Mouse (Mus musculus): ENCODE results near the gene Polr3c. TPM values are rescaled to one million over a fixed set of nuclear protein-coding genes. Genes with fewer than 3 reads are reported as not detected.
A peak's percentile ranks its signal among the peaks of the same experiment; 100 is the strongest.
"Not testable (repeated sequence)": the region's sequence is repeated elsewhere in the genome, so short reads cannot be mapped to it uniquely, and the experiment has no call there.

Gene Polr3c
- polyA plus RNA-seq, 1 experiment from 2014 or later = 52.7 TPM

GRCm38 (mm10) chr3:96706217-96706616 lies 21.2 kb downstream of the Polr3c start:
- H3K27me3 ChIP-seq (ENCODE audit: poor library complexity, severe bottlenecking) = peaks cover 16% of the 10 kb centered on the region
- WGBS = 93% methylated on average over 11 of the region's 11 CpGs
- no peak overlapping the region for H3K27ac ChIP-seq
- no peak for DNase-seq (ENCODE audit: extremely low spot score, low spot score)
- H3K9me3 ChIP-seq = no peaks in the 10 kb centered on the region
- H3K36me3 ChIP-seq (replicated peaks) = peaks cover 67% of the 10 kb centered on the region
- peaks cover 12% of the 10 kb centered on the region for H3K4me1 ChIP-seq
- H3K4me3 ChIP-seq = no peak overlapping the region

GRCm38 (mm10) chr3:96704778-96705177 lies 22.6 kb downstream of the Polr3c start:
- Histone ChIP-seq H3K9me3 (no peaks in the 10 kb centered on the region), H3K27me3 (ENCODE audit: poor library complexity, severe bottlenecking) (peaks cover 16% of the 10 kb centered on the region), H3K36me3 (replicated peaks) (peaks cover 67% of the 10 kb centered on the region), H3K27ac (no peak overlapping the region), H3K4me1 (peaks cover 18% of the 10 kb centered on the region), H3K4me3 (no peak overlapping the region)
- DNase-seq (ENCODE audit: extremely low spot score, low spot score) = no peak
- 75% methylated on average over 11 of the region's 11 CpGs for WGBS

GRCm38 (mm10) chr3:96701003-96701402 lies 26.4 kb downstream of the Polr3c start:
- H3K36me3 ChIP-seq (replicated peaks) = peaks cover 66% of the 10 kb centered on the region
- H3K4me3 ChIP-seq = no peak overlapping the region
- 94% methylated on average over 4 of the region's 4 CpGs for WGBS
- no peaks in the 10 kb centered on the region for H3K9me3 ChIP-seq
- DNase-seq (ENCODE audit: extremely low spot score, low spot score) = no peak
- H3K27me3 ChIP-seq (ENCODE audit: poor library complexity, severe bottlenecking) = no peaks in the 10 kb centered on the region
- no peak overlapping the region for H3K27ac ChIP-seq
- H3K4me1 ChIP-seq = peaks cover 39% of the 10 kb centered on the region

- peaks cover 46% of the 10 kb centered on the region for H3K4me1 ChIP-seq
- H3K9me3 ChIP-seq = no peaks in the 10 kb centered on the region
- no peak overlapping the region for H3K4me3 ChIP-seq
- H3K27ac ChIP-seq = no peak overlapping the region
- peaks cover 60% of the 10 kb centered on the region for H3K36me3 ChIP-seq (replicated peaks)
- no peaks in the 10 kb centered on the region for H3K27me3 ChIP-seq (ENCODE audit: poor library complexity, severe bottlenecking)
- DNase-seq (ENCODE audit: extremely low spot score, low spot score) = no peak
- WGBS = 56% methylated on average over 7 of the region's 7 CpGs
These were observed 27.1 kb downstream of the Polr3c start for GRCm38 (mm10) chr3:96700376-96700775.

GRCm38 (mm10) chr3:96698993-96699690 lies 28.3 kb downstream of the Polr3c start:
- DNase-seq (ENCODE audit: extremely low spot score, low spot score) = no peak
- Histone ChIP-seq H3K27me3 (ENCODE audit: poor library complexity, severe bottlenecking) (no peaks in the 10 kb centered on the region), H3K4me1 (peaks cover 47% of the 10 kb centered on the region), H3K4me3 (no peak overlapping the region), H3K9me3 (no peaks in the 10 kb centered on the region), H3K27ac (no peak overlapping the region), H3K36me3 (replicated peaks) (peaks cover 47% of the 10 kb centered on the region)
- 54% methylated on average over 19 of the region's 19 CpGs for WGBS

- Histone ChIP-seq H3K9me3 (no peaks in the 10 kb centered on the region), H3K27me3 (ENCODE audit: poor library complexity, severe bottlenecking) (no peaks in the 10 kb centered on the region), H3K27ac (peak overlapping the region; percentile 98), H3K36me3 (replicated peaks) (peaks cover 28% of the 10 kb centered on the region), H3K4me1 (peaks cover 54% of the 10 kb centered on the region), H3K4me3 (peak overlapping the region; percentile 86)
- peak; percentile 88 for DNase-seq (ENCODE audit: extremely low spot score, low spot score)
- under 1% methylated on average over 85 of the region's 85 CpGs for WGBS
These were observed 30.4 kb downstream of the Polr3c start for GRCm38 (mm10) chr3:96696766-96697732.

GRCm38 (mm10) chr3:96696198-96696765 lies 31.1 kb downstream of the Polr3c start, which contains the start of gene Pias3:
Gene Pias3, plus strand, starts transcription at chr3:96696384.
- no peaks in the 10 kb centered on the region for H3K9me3 ChIP-seq
- peak; percentile 84 for DNase-seq (ENCODE audit: extremely low spot score, low spot score)
- under 1% methylated on average over 35 of the region's 35 CpGs for WGBS
- no peaks in the 10 kb centered on the region for H3K27me3 ChIP-seq (ENCODE audit: poor library complexity, severe bottlenecking)
- peaks cover 54% of the 10 kb centered on the region for H3K4me1 ChIP-seq
- H3K36me3 ChIP-seq (replicated peaks) = peaks cover 20% of the 10 kb centered on the region
- peak within 1 kb of the TSS; percentile 98 for H3K27ac ChIP-seq
- H3K4me3 ChIP-seq = peak within 1 kb of the TSS; percentile 86

GRCm38 (mm10) chr3:96693579-96693978 lies 33.8 kb downstream of the Polr3c start:
- H3K27ac ChIP-seq = no peak overlapping the region
- WGBS = 95% methylated on average over 1 of the region's 1 CpGs
- H3K9me3 ChIP-seq = no peaks in the 10 kb centered on the region
- no peak for DNase-seq (ENCODE audit: extremely low spot score, low spot score)
- H3K36me3 ChIP-seq (replicated peaks) = no peaks in the 10 kb centered on the region
- H3K4me3 ChIP-seq = no peak overlapping the region
- peaks cover 13% of the 10 kb centered on the region for H3K27me3 ChIP-seq (ENCODE audit: poor library complexity, severe bottlenecking)
- peaks cover 53% of the 10 kb centered on the region for H3K4me1 ChIP-seq

GRCm38 (mm10) chr3:96692506-96692905 lies 34.9 kb downstream of the Polr3c start:
- Histone ChIP-seq H3K4me1 (peaks cover 45% of the 10 kb centered on the region), H3K27ac (peak overlapping the region; percentile 51; the same call in 1 of the 2 replicates), H3K36me3 (replicated peaks) (no peaks in the 10 kb centered on the region), H3K9me3 (no peaks in the 10 kb centered on the region), H3K4me3 (no peak overlapping the region), H3K27me3 (ENCODE audit: poor library complexity, severe bottlenecking) (peaks cover 13% of the 10 kb centered on the region)
- 17% methylated on average over 3 of the region's 3 CpGs for WGBS
- DNase-seq (ENCODE audit: extremely low spot score, low spot score) = no peak

- WGBS = 59% methylated on average over 3 of the region's 3 CpGs
- Histone ChIP-seq H3K36me3 (replicated peaks) (no peaks in the 10 kb centered on the region), H3K4me1 (peaks cover 25% of the 10 kb centered on the region), H3K9me3 (no peaks in the 10 kb centered on the region), H3K27me3 (ENCODE audit: poor library complexity, severe bottlenecking) (peaks cover 21% of the 10 kb centered on the region), H3K27ac (no peak overlapping the region), H3K4me3 (no peak overlapping the region)
- no peak for DNase-seq (ENCODE audit: extremely low spot score, low spot score)
These were observed 37.1 kb downstream of the Polr3c start for GRCm38 (mm10) chr3:96690298-96690697.

- Histone ChIP-seq H3K27ac (no peak overlapping the region), H3K27me3 (ENCODE audit: poor library complexity, severe bottlenecking) (peaks cover 35% of the 10 kb centered on the region), H3K36me3 (replicated peaks) (no peaks in the 10 kb centered on the region), H3K9me3 (no peaks in the 10 kb centered on the region), H3K4me3 (no peak overlapping the region), H3K4me1 (peaks cover 33% of the 10 kb centered on the region)
- 87% methylated on average over 11 of the region's 11 CpGs for WGBS
- no peak for DNase-seq (ENCODE audit: extremely low spot score, low spot score)
These were observed 38.6 kb downstream of the Polr3c start for GRCm38 (mm10) chr3:96688854-96689253.

GRCm38 (mm10) chr3:96686057-96686456 lies 41.4 kb downstream of the Polr3c start:
- peaks cover 25% of the 10 kb centered on the region for H3K4me1 ChIP-seq
- not testable (repeated sequence) for DNase-seq (ENCODE audit: extremely low spot score, low spot score); H3K4me3 ChIP-seq; H3K27ac ChIP-seq; H3K9me3 ChIP-seq; H3K36me3 ChIP-seq (replicated peaks)
- WGBS = 94% methylated on average over 5 of the region's 5 CpGs
- H3K27me3 ChIP-seq (ENCODE audit: poor library complexity, severe bottlenecking) = peaks cover 53% of the 10 kb centered on the region

All from forebrain, embryonic 10.5 days (tissue).